Mouse (Mus musculus): ENCODE results near the gene Vmn1r8.
"Not testable (repeated sequence)": the region's sequence is repeated elsewhere in the genome, so short reads cannot be mapped to it uniquely, and the experiment has no call there.

DNA sequence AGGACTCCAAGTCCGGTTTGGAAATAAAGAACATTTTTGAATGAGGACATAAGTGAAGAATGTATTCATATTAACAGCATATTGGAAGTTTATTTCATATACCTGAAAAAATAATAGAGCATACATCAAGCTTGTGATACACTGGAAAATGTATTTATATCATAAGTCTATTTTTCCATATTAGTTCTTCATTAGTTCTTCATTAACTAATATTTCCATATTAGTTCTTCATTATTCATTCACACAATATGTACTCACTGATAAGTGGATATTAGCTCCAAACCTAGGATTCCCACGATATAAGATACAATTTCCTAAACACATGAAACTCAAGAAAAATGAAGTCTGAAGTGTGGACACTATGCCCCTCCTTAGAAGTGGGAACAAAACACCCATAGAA is 6.9 kb upstream of the Vmn1r8 start, which contains the start of gene Vmn1r7:
- TF ChIP-seq POLR2A (IDR thresholded peaks at IDR 0.05; ENCODE audit: borderline replicate concordance, control insufficient read depth, low read depth, low read length); CTCF (IDR thresholded peaks at IDR 0.05; ENCODE audit: control insufficient read depth, insufficient read depth, low read length): not testable (repeated sequence)

All from bone marrow, adult 2 months (tissue).